11 mouse cellular contexts compared by ENCODE assay signal in genomic region chr17:12564481-12565000, GRCm38 (mm10). TPM values are rescaled to one million over a fixed set of nuclear protein-coding genes. Genes with fewer than 3 reads are reported as not detected.
DNase-seq lines count a peak whose midpoint lies in the region; TF ChIP-seq lines count a peak whose summit lies in the region.
"Not testable (repeated sequence)": the region's sequence is repeated elsewhere in the genome, so short reads cannot be mapped to it uniquely, and the experiment has no call there.
"Had no signal": no experiment of that assay in that cellular context is flagged by ENCODE, and none has a peak within 500 bp of the region (broad histone marks: within the 10 kb centered on the region; RNA-seq: fewer than 3 reads in every experiment).

No protein-coding gene starts in this region.

- H3K27ac ChIP-seq in kidney, adult 2 months (ENCODE audit: insufficient read depth, low read depth, low read length), result peak overlapping the region; percentile 69

- not testable (repeated sequence) for H3K4me1 ChIP-seq in kidney, adult 2 months (ENCODE audit: control insufficient read depth, insufficient read depth, low read length)

- not testable (repeated sequence) for H3K36me3 ChIP-seq in kidney, adult 2 months (ENCODE audit: control insufficient read depth, insufficient read depth, low read length)

- not testable (repeated sequence) for TF ChIP-seq POLR2A in kidney, adult 2 months (IDR thresholded peaks at IDR 0.05; ENCODE audit: low read depth, low read length)

- TF ChIP-seq CTCF in kidney, adult 2 months (conservative IDR thresholded peaks at IDR 0.05; ENCODE audit: insufficient read depth, insufficient read length, low read depth, low read length), result not testable (repeated sequence)

- WGBS in kidney, adult 2 months, result 49% methylated on average over 6 of the region's 6 CpGs

- not testable (repeated sequence) for H3K4me3 ChIP-seq in kidney, adult 2 months (ENCODE audit: insufficient read depth, low read depth, low read length)

- not testable (repeated sequence) for H3K27me3 ChIP-seq in kidney, adult 2 months (replicated peaks; ENCODE audit: control insufficient read depth, insufficient read depth, low read length)

- DNase-seq in kidney, adult 11 months, result peak; percentile 45
- DNase-seq in kidney, adult 18-20 months, result peak; percentile 40
- peak; percentile 72 for DNase-seq in kidney, adult 2 months
- peak; percentile 33 to 58 for DNase-seq in kidney, adult 8-10 months
- DNase-seq in kidney, adult 9 months, result peak; percentile 79
- peak; percentile 1 for DNase-seq in kidney, postnatal 10 days

RNA-seq across cellular contexts. Expression of gene Slc22a2, which starts 19.4 kb away (rescaled TPM):
- polyA plus RNA-seq in kidney, adult 2 months (2012; rRNA removed), result 190 and 199 TPM in 2 replicates
- polyA plus RNA-seq: C2C12, G1E, Patski had no signal

RNA-seq across cellular contexts. Expression of gene Slc22a3, which starts 57.0 kb away (rescaled TPM):
- polyA plus RNA-seq in kidney, adult 2 months (2012; rRNA removed), result 1.3 and 1.4 TPM in 2 replicates
- polyA plus RNA-seq: activated CD4-positive, CD25-positive, alpha-beta regulatory T cell, adult 4 months; C2C12; CD4-positive, CD25-positive, alpha-beta regulatory T cell, adult 4 months; Patski had no signal

Comparison
In these comparisons a context has a peak if more than half of its experiments do, and no peak if none do; other contexts are left out.
1. DNase-seq: peak in every context shown above with its lines; median percentile 79 in kidney, adult 9 months; 72 in kidney, adult 2 months; 46 in kidney, adult 8-10 months; 45 in kidney, adult 11 months; 40 in kidney, adult 18-20 months; 1 in kidney, postnatal 10 days.